Mouse (Mus musculus): ENCODE results near the gene AU040320. TPM values are rescaled to one million over a fixed set of nuclear protein-coding genes. Genes with fewer than 3 reads are reported as not detected.
A peak's percentile ranks its signal among the peaks of the same experiment; 100 is the strongest.

AU040320 gene
- 10.3 and 10.8 TPM in 2 replicates for polyA plus RNA-seq (2016; fragmentation: Nextera tagmentation; extraction: Ambion mirVana)

- peak within 1 kb of the TSS; percentile 86 for H3K9ac ChIP-seq
- peak within 1 kb of the TSS; percentile 95 for H3K4me2 ChIP-seq
- peaks cover 27% of the 10 kb centered on the region for H3K4me1 ChIP-seq
- H3K36me3 ChIP-seq, result peaks cover 37% of the 10 kb centered on the region
- peak within 1 kb of the TSS; percentile 77 for H3K4me3 ChIP-seq
- under 1% methylated on average over 70 of the region's 71 CpGs for WGBS (ENCODE audit: insufficient replicate concordance)
- H3K27ac ChIP-seq, result peak within 1 kb of the TSS; percentile 86
- H3K27me3 ChIP-seq (replicated peaks), result no peaks in the 10 kb centered on the region
- ATAC-seq, result peak; percentile 99
- H3K9me3 ChIP-seq (replicated peaks), result no peaks in the 10 kb centered on the region
Observed at GRCm38 (mm10) chr4:126753268-126754230, at the start of gene AU040320, which contains the start of gene Ncdn. TSS of gene AU040320 (plus strand) at chr4:126753544. TSS of gene Ncdn (minus strand) at chr4:126753438.

- H3K9ac ChIP-seq, result no peak overlapping the region
- no peak for ATAC-seq
- no peaks in the 10 kb centered on the region for H3K9me3 ChIP-seq (replicated peaks)
- H3K4me3 ChIP-seq, result no peak overlapping the region
- 79% methylated on average over 12 of the region's 12 CpGs for WGBS (ENCODE audit: insufficient replicate concordance)
- H3K36me3 ChIP-seq, result peaks cover 89% of the 10 kb centered on the region
- H3K27me3 ChIP-seq (replicated peaks), result no peaks in the 10 kb centered on the region
- H3K4me2 ChIP-seq, result no peak overlapping the region
- no peak overlapping the region for H3K27ac ChIP-seq
- no peaks in the 10 kb centered on the region for H3K4me1 ChIP-seq
Observed at GRCm38 (mm10) chr4:126706630-126707438, 46.5 kb upstream of the AU040320 start.

GRCm38 (mm10) chr4:126707439-126707826 is 45.9 kb upstream of the AU040320 start:
- H3K36me3 ChIP-seq, result peaks cover 89% of the 10 kb centered on the region
- no peak overlapping the region for H3K27ac ChIP-seq
- no peaks in the 10 kb centered on the region for H3K4me1 ChIP-seq
- WGBS (ENCODE audit: insufficient replicate concordance), result 75% methylated on average over 5 of the region's 5 CpGs
- no peak for ATAC-seq
- H3K4me2 ChIP-seq, result no peak overlapping the region
- no peak overlapping the region for H3K9ac ChIP-seq
- H3K4me3 ChIP-seq, result no peak overlapping the region
- H3K9me3 ChIP-seq (replicated peaks), result no peaks in the 10 kb centered on the region
- H3K27me3 ChIP-seq (replicated peaks), result no peaks in the 10 kb centered on the region

- no peak overlapping the region for H3K4me3 ChIP-seq
- no peak for ATAC-seq
- no peak overlapping the region for H3K4me2 ChIP-seq
- peaks cover 12% of the 10 kb centered on the region for H3K4me1 ChIP-seq
- H3K27ac ChIP-seq, result no peak overlapping the region
- H3K9ac ChIP-seq, result no peak overlapping the region
- peaks cover 84% of the 10 kb centered on the region for H3K27me3 ChIP-seq (replicated peaks)
- H3K36me3 ChIP-seq, result no peaks in the 10 kb centered on the region
- H3K9me3 ChIP-seq (replicated peaks), result no peaks in the 10 kb centered on the region
- 5% methylated on average over 18 of the region's 18 CpGs for WGBS (ENCODE audit: insufficient replicate concordance)
Observed at GRCm38 (mm10) chr4:126732111-126732510, 21.2 kb upstream of the AU040320 start.

GRCm38 (mm10) chr4:126732531-126733380 is 20.6 kb upstream of the AU040320 start:
- ATAC-seq, result no peak
- Histone ChIP-seq H3K27me3 (replicated peaks) (peaks cover 91% of the 10 kb centered on the region), H3K4me3 (no peak overlapping the region), H3K9ac (no peak overlapping the region), H3K9me3 (replicated peaks) (no peaks in the 10 kb centered on the region), H3K36me3 (no peaks in the 10 kb centered on the region), H3K4me2 (no peak overlapping the region), H3K4me1 (peaks cover 12% of the 10 kb centered on the region), H3K27ac (no peak overlapping the region)
- WGBS (ENCODE audit: insufficient replicate concordance), result 7% methylated on average over 26 of the region's 26 CpGs

- Histone ChIP-seq H3K9ac (no peak overlapping the region), H3K36me3 (no peaks in the 10 kb centered on the region), H3K4me1 (peaks cover 12% of the 10 kb centered on the region), H3K27ac (no peak overlapping the region), H3K4me3 (no peak overlapping the region), H3K9me3 (replicated peaks) (no peaks in the 10 kb centered on the region), H3K4me2 (no peak overlapping the region), H3K27me3 (replicated peaks) (peaks cover 100% of the 10 kb centered on the region)
- no peak for ATAC-seq
- 5% methylated on average over 16 of the region's 16 CpGs for WGBS (ENCODE audit: insufficient replicate concordance)
Observed at GRCm38 (mm10) chr4:126734001-126734603, 19.2 kb upstream of the AU040320 start.

GRCm38 (mm10) chr4:126734700-126735381 is 18.5 kb upstream of the AU040320 start:
- peak overlapping the region; percentile 46 for H3K4me2 ChIP-seq
- peaks cover 100% of the 10 kb centered on the region for H3K27me3 ChIP-seq (replicated peaks)
- no peak overlapping the region for H3K9ac ChIP-seq
- H3K36me3 ChIP-seq, result no peaks in the 10 kb centered on the region
- H3K4me1 ChIP-seq, result peaks cover 12% of the 10 kb centered on the region
- WGBS (ENCODE audit: insufficient replicate concordance), result 3% methylated on average over 51 of the region's 51 CpGs
- no peaks in the 10 kb centered on the region for H3K9me3 ChIP-seq (replicated peaks)
- no peak overlapping the region for H3K27ac ChIP-seq
- H3K4me3 ChIP-seq, result peak overlapping the region; percentile 28
- no peak for ATAC-seq

- Histone ChIP-seq H3K27me3 (replicated peaks) (peaks cover 99% of the 10 kb centered on the region), H3K4me3 (peak overlapping the region; percentile 28), H3K9me3 (replicated peaks) (no peaks in the 10 kb centered on the region), H3K27ac (no peak overlapping the region), H3K4me2 (peak overlapping the region; percentile 46), H3K9ac (no peak overlapping the region), H3K36me3 (no peaks in the 10 kb centered on the region), H3K4me1 (peaks cover 12% of the 10 kb centered on the region)
- ATAC-seq, result no peak
- 6% methylated on average over 59 of the region's 62 CpGs for WGBS (ENCODE audit: insufficient replicate concordance)
Observed at GRCm38 (mm10) chr4:126735382-126736000, 17.9 kb upstream of the AU040320 start.

- peak within 1 kb of the TSS; percentile 46 for H3K4me2 ChIP-seq
- H3K4me3 ChIP-seq, result peak within 1 kb of the TSS; percentile 28
- H3K36me3 ChIP-seq, result no peaks in the 10 kb centered on the region
- peaks cover 12% of the 10 kb centered on the region for H3K4me1 ChIP-seq
- H3K27me3 ChIP-seq (replicated peaks), result peaks cover 94% of the 10 kb centered on the region
- no peak within 1 kb of the TSS for H3K27ac ChIP-seq
- WGBS (ENCODE audit: insufficient replicate concordance), result 4% methylated on average over 32 of the region's 32 CpGs
- no peaks in the 10 kb centered on the region for H3K9me3 ChIP-seq (replicated peaks)
- no peak for ATAC-seq
- no peak within 1 kb of the TSS for H3K9ac ChIP-seq
Observed at GRCm38 (mm10) chr4:126736001-126736414, 17.3 kb upstream of the AU040320 start, which contains the start of gene Tfap2e. TSS of gene Tfap2e (minus strand) at chr4:126736240.

- peaks cover 53% of the 10 kb centered on the region for H3K27me3 ChIP-seq (replicated peaks)
- 38% methylated on average over 10 of the region's 10 CpGs for WGBS (ENCODE audit: insufficient replicate concordance)
Observed at GRCm38 (mm10) chr4:126739966-126740676, 13.2 kb upstream of the AU040320 start.

More at GRCm38 (mm10) chr4:126739966-126740676, 13.2 kb upstream of the AU040320 start:
- H3K4me3 ChIP-seq, result no peak overlapping the region
- H3K36me3 ChIP-seq, result peaks cover 9% of the 10 kb centered on the region
- H3K9me3 ChIP-seq (replicated peaks), result no peaks in the 10 kb centered on the region
- H3K4me1 ChIP-seq, result peaks cover 17% of the 10 kb centered on the region
- no peak overlapping the region for H3K27ac ChIP-seq
- ATAC-seq, result no peak
- no peak overlapping the region for H3K9ac ChIP-seq
- no peak overlapping the region for H3K4me2 ChIP-seq

All from liver, embryonic 12.5 days (tissue).